Mouse (Mus musculus) forebrain, embryonic 14.5 days (tissue): ENCODE measurements at regions not wholly inside any gene's neighbourhood (a gene's known extent, or its start where the extent isn't known, plus 50 kb on each side); places are given as distances from the start of the nearest gene placed in this dataset.

Source experiments
- ATAC-seq: fragments of 200-750 bp; cut with Nextera tagmentation; 2 replicates; pipeline ENCODE4 v1.8.0; 2017; ENCODE audit warnings: mild to moderate bottlenecking, moderate library complexity
- DNase-seq: peaks from one replicate; pipeline ENCODE4 v3.0.0-alpha.2; 2015; ENCODE audit warnings: low spot score
- H3K27ac ChIP-seq: fragments of 300-500 bp; sonication (generic); 2 replicates; pipeline ENCODE4 v1.5.1; 2014; ENCODE audit warnings: low read depth, mild to moderate bottlenecking, control low read depth, low read length, moderate library complexity
- H3K27me3 ChIP-seq: fragments of 300-500 bp; sonication (generic); replicated peaks from 2 replicates; pipeline ENCODE4 v1.6.1; 2014; ENCODE audit warnings: low read length, control low read depth, mixed read lengths; ENCODE audit not compliant: control insufficient read depth, insufficient read depth
- H3K36me3 ChIP-seq: fragments of 300-500 bp; sonication (generic); 2 replicates; pipeline ENCODE4 v1.6.1; 2014; ENCODE audit warnings: low read length, control low read depth; ENCODE audit not compliant: control insufficient read depth, insufficient read depth
- H3K4me1 ChIP-seq: fragments of 300-500 bp; sonication (generic); 2 replicates; pipeline ENCODE4 v1.6.1; 2014; ENCODE audit warnings: antibody characterized with exemption, low read length, control low read depth; ENCODE audit not compliant: control insufficient read depth, insufficient read depth
- H3K4me2 ChIP-seq: fragments of 300-500 bp; sonication (generic); 2 replicates; pipeline ENCODE4 v1.6.1; 2014; ENCODE audit warnings: mild to moderate bottlenecking, control low read depth, low read length
- H3K4me3 ChIP-seq: fragments of 300-500 bp; sonication (generic); 2 replicates; pipeline ENCODE4 v1.5.1; 2014; ENCODE audit warnings: low read depth, low read length, control low read depth
- H3K9ac ChIP-seq: fragments of 300-500 bp; sonication (generic); 2 replicates; pipeline ENCODE4 v1.6.1; 2014; ENCODE audit warnings: mild to moderate bottlenecking, low read length, control low read depth, moderate library complexity
- H3K9me3 ChIP-seq: fragments of 300-500 bp; sonication (generic); replicated peaks from 2 replicates; pipeline ENCODE4 v1.6.1; 2016; ENCODE audit warnings: low read length, control low read depth, mixed read lengths; ENCODE audit not compliant: control insufficient read depth
- WGBS: fragments of 180-500 bp; shearing (Covaris S2); extraction: QIAGEN DNeasy Blood & Tissue Kit; methylation state at CpG from one replicate; pipeline ENCODE4 v1.1.7; 2014; 5-methylcytosine and 5-hydroxymethylcytosine counted together

DNA sequence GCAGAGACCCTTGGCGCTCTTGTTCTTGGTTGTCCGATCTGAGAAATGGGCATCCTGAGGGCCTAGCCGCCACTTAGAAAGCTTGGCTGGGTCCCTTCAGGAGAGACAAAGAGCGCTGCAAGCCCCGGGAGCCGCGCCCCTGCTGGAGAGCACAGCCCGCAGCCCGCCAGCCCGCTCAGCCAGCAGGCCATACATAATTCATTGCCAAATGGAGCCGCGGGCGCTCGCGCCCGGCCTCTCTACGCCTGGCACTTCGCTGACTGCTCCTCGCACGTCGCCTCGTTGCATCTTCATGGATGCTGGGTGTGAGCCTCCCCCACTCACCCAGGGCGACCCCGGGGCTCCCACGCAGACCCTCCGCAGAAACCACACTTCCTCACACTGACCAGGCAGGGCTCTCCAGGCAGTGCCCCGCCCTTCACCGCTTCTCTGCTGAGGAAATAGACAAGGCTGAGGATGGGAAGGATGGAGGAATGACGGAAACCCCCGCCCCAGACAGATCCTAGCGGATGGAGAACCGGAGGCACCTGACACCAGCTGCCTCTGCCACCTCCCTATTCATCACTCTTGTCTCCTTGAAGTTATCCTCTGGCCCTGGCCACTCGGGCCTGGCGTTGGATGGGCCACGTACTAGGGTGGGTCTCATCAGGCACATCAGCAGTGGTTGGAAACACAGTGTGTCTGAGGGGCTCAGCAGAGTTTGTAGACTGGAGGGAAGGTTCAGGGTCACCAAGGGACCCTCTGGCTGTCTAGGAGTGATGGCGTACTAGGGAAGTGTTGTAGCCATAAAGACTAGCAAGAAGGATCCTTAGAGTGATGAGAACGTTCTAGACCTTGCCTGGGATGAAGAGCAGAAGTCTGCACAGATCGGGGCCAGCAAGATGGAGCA is 77.6 kb downstream of the 1700001O22Rik start:
- peaks cover 53% of the 10 kb centered on the region for H3K4me1 ChIP-seq
- ATAC-seq (peak; percentile 64), DNase-seq (peak; percentile 92)
- H3K4me3 ChIP-seq, result 0 out of 2 replicates have a peak overlapping the region, but pooled peaks have one; percentile 5
- no peaks in the 10 kb centered on the region for H3K36me3 ChIP-seq
- no peaks in the 10 kb centered on the region for H3K9me3 ChIP-seq
- WGBS, result 12% methylated on average over 38 of the region's 38 CpGs
- H3K27ac ChIP-seq, result peak overlapping the region; percentile 100
- peak overlapping the region; percentile 44 for H3K4me2 ChIP-seq
- H3K27me3 ChIP-seq, result no peaks in the 10 kb centered on the region
- H3K9ac ChIP-seq, result peak overlapping the region; percentile 56

DNA sequence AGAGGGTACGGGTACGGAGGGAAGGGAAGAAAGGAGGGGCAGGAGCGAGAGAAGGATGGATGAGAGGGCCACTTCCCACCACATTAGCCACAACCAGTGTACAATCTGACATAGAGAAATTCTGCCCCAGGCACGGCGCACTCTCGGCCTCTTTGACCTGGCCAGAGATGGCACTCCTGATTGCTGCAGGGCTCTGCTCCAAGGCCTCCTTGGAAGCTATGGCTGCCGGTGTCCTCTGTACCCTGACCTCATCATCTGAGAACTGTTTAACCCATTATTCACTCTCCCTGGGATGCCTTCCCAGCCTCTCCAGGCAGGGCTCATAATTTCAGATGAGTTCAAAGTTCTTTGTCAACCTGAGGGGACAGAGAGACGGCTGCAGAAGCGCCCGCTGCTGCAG is 78.3 kb downstream of the 1700001O22Rik start:
- H3K4me2 ChIP-seq, result peak overlapping the region; percentile 44
- no peaks in the 10 kb centered on the region for H3K9me3 ChIP-seq
- no peak overlapping the region for H3K4me3 ChIP-seq
- H3K4me1 ChIP-seq, result peaks cover 59% of the 10 kb centered on the region
- no peak for ATAC-seq
- peak overlapping the region; percentile 100 for H3K27ac ChIP-seq
- peak overlapping the region; percentile 56 for H3K9ac ChIP-seq
- H3K36me3 ChIP-seq, result no peaks in the 10 kb centered on the region
- 42% methylated on average over 10 of the region's 10 CpGs for WGBS
- H3K27me3 ChIP-seq, result no peaks in the 10 kb centered on the region
- no peak for DNase-seq

DNA sequence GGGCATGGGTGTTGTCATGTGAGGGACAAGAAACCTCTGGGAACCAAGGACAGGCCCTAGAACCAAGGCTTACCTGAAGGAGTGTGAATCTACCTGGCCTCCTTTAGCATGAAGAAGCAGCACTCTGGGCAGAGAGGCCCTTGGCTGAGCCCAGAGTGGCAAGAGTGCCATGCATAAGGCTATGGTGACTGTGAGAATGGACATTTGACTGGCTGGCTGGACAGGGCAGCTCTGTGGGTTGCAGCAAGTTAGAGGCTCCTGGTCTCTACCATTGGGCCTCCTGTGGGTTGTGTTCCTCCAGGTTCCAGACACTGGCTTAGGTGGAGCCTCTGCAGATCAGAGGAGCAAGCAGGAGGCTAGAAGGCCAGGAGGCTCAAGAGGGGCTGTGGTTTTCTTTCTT is 78.9 kb downstream of the 1700001O22Rik start:
- peak overlapping the region; percentile 56 for H3K9ac ChIP-seq

DNA sequence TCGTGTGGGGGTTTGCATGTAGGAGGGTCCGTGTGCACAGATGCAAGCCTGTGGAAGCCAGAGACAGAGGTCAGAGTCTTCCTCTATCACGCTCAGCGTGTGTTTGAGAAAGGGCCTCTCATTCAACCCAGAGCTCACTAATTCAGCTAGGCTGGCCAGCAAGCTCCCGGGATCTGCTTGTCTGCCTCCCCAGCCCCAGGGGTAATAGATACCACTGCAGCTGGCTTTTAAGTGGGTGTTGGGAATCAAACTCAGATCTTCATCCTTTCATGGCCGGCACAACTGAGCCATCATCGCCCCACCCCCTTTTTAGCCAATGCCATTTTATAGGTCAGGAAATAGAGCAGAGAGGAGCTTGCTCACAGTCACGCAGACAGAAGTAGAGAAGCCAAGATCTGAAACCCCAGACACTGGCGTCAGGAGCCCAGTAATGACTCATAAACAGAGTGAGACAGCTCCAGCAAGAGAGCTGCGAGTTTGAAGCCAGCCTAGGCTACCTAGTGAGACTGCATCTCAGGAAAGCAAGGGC is 80.3 kb downstream of the 1700001O22Rik start:
- H3K36me3 ChIP-seq, result no peaks in the 10 kb centered on the region
- ATAC-seq, result no peak
- peak overlapping the region; percentile 14; the same call in 1 of the 2 replicates for H3K4me2 ChIP-seq
- no peaks in the 10 kb centered on the region for H3K9me3 ChIP-seq
- DNase-seq, result peak; percentile 55
- peak overlapping the region; percentile 100 for H3K27ac ChIP-seq
- peak overlapping the region; percentile 77; the same call in 1 of the 2 replicates for H3K9ac ChIP-seq
- no peak overlapping the region for H3K4me3 ChIP-seq
- 7% methylated on average over 10 of the region's 10 CpGs for WGBS
- no peaks in the 10 kb centered on the region for H3K27me3 ChIP-seq
- peaks cover 74% of the 10 kb centered on the region for H3K4me1 ChIP-seq

More for the DNA sequence above, 78.9 kb downstream of the 1700001O22Rik start:
- peak overlapping the region; percentile 100 for H3K27ac ChIP-seq
- H3K27me3 ChIP-seq, result no peaks in the 10 kb centered on the region
- no peak overlapping the region for H3K4me3 ChIP-seq
- H3K4me1 ChIP-seq, result peaks cover 66% of the 10 kb centered on the region
- ATAC-seq, result no peak
- no peaks in the 10 kb centered on the region for H3K36me3 ChIP-seq
- no peaks in the 10 kb centered on the region for H3K9me3 ChIP-seq
- H3K4me2 ChIP-seq, result no peak overlapping the region
- no peak for DNase-seq

DNA sequence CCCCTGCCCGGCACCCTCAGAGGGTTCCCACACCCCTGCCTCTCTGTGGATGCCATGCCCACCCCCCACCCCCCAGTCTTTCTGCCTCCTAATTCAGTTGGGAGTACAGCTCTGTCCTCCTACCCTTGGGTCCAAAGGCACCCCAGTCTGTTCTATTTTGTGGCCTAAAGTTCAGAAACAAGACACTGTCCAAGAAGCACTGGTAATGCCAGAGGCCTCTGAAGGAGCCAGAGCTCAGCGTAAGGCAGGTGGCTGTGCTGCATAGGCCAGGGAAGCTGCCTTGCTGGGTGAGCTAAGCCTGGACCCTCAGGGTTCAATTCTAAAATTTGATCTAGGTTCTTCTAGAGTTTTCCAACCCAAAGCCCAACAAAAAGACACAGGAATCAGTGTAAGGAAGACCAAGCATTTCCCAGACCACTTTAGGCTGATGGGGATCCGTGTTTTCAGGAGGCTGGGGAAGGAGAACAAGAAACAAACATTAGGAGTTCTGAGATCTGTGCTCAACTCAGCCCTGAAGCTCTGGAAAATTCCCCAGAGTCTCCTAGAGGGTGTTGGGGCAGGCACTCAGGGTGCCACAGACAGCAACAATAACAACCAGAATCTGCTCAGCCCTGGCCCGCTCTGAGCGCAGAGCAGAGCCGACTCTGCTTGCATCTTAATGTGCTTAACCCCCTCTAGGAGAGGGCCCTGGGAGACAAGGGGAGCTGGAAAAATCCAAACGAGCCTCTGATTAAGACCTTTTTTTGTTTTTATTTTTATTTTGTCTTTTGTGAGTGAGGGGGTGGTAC is 81.0 kb downstream of the 1700001O22Rik start:
- Histone ChIP-seq H3K27me3 (no peaks in the 10 kb centered on the region), H3K4me3 (no peak overlapping the region), H3K4me1 (peaks cover 80% of the 10 kb centered on the region), H3K4me2 (peak overlapping the region; percentile 14; the same call in 1 of the 2 replicates), H3K9ac (peak overlapping the region; percentile 77), H3K36me3 (no peaks in the 10 kb centered on the region), H3K27ac (peak overlapping the region; percentile 100), H3K9me3 (no peaks in the 10 kb centered on the region)
- ATAC-seq, result no peak
- 2% methylated on average over 7 of the region's 7 CpGs for WGBS
- peak; percentile 71 for DNase-seq

DNA sequence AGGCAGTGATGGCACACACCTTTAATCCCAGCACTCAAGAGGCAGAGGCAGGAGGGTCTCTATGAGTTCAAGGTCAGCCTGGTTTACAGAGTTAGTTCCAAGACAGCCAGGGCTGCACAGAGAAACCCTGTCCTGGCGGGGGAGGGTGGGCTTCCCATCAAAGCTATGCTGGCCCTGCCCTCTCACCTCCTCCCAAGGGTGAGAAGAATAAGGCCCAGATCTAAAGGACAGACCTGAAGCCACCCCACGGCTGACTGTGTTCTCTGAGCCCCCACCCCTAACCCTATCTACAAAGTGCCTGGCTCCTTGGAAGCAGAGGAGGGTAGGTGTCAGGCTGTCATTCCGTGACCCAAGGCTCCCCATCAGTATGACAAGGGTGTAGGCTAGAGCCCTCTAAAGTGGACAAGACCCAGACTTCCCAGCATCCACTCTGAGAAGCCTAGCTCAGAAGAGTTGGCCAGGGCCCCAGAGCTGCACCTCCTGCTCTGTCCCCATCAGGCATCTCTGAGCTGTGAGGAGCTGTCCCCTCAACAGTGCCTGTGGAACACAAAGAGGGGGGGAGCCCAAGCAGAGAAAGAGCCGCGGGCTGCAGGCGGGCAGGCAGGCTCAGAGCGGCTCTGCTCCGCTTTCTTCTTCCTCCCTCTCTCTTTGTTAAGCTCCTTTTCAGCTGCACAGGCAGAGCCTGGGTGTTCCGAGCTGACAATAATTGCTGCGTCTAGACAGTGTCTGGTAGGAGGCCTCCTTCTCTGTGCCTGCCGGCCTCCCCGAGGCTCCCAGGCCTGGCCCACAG is 81.8 kb downstream of the 1700001O22Rik start:
- peak overlapping the region; percentile 14; the same call in 1 of the 2 replicates for H3K4me2 ChIP-seq
- 7% methylated on average over 9 of the region's 12 CpGs for WGBS
- H3K27me3 ChIP-seq, result no peaks in the 10 kb centered on the region
- peak; percentile 95 for DNase-seq
- H3K27ac ChIP-seq, result peak overlapping the region; percentile 100
- H3K4me3 ChIP-seq, result no peak overlapping the region
- H3K9me3 ChIP-seq, result no peaks in the 10 kb centered on the region
- peak; percentile 80 for ATAC-seq
- H3K36me3 ChIP-seq, result no peaks in the 10 kb centered on the region
- peaks cover 88% of the 10 kb centered on the region for H3K4me1 ChIP-seq
- H3K9ac ChIP-seq, result peak overlapping the region; percentile 77

DNA sequence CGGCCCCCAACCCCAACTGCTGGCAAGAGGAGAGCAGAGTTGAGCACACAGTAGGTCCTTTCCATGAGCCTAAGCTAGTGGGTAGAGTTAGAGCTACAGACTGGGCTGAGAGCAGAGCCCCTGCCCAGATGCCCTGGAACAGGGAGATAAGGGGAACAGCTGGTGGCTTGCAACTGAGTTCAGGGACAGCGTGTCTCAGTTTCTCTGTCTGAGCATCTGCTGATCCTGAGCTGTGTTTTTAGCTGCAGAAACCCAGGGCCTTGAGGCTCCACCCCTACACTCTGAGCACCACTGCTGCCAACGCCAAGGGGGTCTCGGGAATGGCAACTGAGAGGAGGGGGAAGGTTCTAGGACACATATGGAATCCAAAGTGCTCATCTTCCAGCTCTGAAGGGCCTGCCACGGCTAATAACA is 82.4 kb downstream of the 1700001O22Rik start:
- Histone ChIP-seq H3K36me3 (no peaks in the 10 kb centered on the region), H3K4me1 (peaks cover 90% of the 10 kb centered on the region), H3K4me3 (no peak overlapping the region), H3K9me3 (no peaks in the 10 kb centered on the region), H3K4me2 (peak overlapping the region; percentile 64; the same call in 1 of the 2 replicates), H3K27ac (peak overlapping the region; percentile 100), H3K9ac (peak overlapping the region; percentile 77), H3K27me3 (no peaks in the 10 kb centered on the region)
- ATAC-seq, result no peak
- peak; percentile 42 for DNase-seq
- 26% methylated on average over 5 of the region's 5 CpGs for WGBS

DNA sequence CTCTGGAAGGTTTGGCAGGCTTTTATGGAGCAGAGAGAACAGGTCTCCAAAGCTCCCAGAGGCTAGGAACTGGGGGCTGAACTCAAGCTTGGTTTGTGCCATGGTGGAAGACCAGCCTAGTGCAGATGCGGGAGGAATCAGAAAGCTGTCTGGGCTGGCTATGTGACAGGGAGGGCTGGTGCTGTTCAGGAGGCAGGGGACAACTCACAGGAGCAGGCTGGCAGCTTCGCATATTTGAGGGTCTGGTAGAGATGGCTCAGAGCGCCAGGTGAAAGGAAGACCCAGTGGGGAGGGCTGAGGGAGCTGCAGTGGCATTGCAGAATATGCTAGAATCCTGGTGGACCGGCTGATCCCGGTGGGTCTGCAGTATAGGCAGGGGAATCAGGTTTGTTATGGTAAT is 83.2 kb downstream of the 1700001O22Rik start:
- DNase-seq, result no peak

More for the DNA sequence above, 83.2 kb downstream of the 1700001O22Rik start:
- no peaks in the 10 kb centered on the region for H3K9me3 ChIP-seq
- H3K4me3 ChIP-seq, result peak overlapping the region; percentile 24
- peaks cover 85% of the 10 kb centered on the region for H3K4me1 ChIP-seq
- no peaks in the 10 kb centered on the region for H3K27me3 ChIP-seq
- no peak for ATAC-seq
- no peaks in the 10 kb centered on the region for H3K36me3 ChIP-seq
- 15% methylated on average over 5 of the region's 5 CpGs for WGBS
- H3K27ac ChIP-seq, result peak overlapping the region; percentile 100
- peak overlapping the region; percentile 77 for H3K9ac ChIP-seq
- peak overlapping the region; percentile 64 for H3K4me2 ChIP-seq
